8 mouse cellular contexts compared by ENCODE assay signal in genomic region chr9:123450174-123450573, GRCm38 (mm10). TPM values are rescaled to one million over a fixed set of nuclear protein-coding genes. Genes with fewer than 3 reads are reported as not detected.
A peak's percentile ranks its signal among the peaks of the same experiment; 100 is the strongest.
DNase-seq lines count a peak whose midpoint lies in the region; ATAC-seq and TF ChIP-seq lines count a peak whose summit lies in the region.

No protein-coding gene starts in this region.

- no peak for ATAC-seq in forebrain, embryonic 11.5 days (replicated peaks; ENCODE audit: low FRiP score)
- ATAC-seq in forebrain, embryonic 12.5 days (ENCODE audit: low FRiP score) = no peak

- H3K36me3 ChIP-seq in forebrain, embryonic 11.5 days (ENCODE audit: control insufficient read depth, insufficient read depth, low read length) = no peaks in the 10 kb centered on the region
- peaks cover 17% of the 10 kb centered on the region; the same call in 1 of the 2 replicates for H3K36me3 ChIP-seq in forebrain, embryonic 12.5 days (replicated peaks)

- WGBS in forebrain, embryonic 11.5 days = 57% methylated on average over 2 of the region's 2 CpGs
- 48% methylated on average over 2 of the region's 2 CpGs for WGBS in forebrain, embryonic 12.5 days

- H3K4me1 ChIP-seq in forebrain, embryonic 11.5 days (replicated peaks; ENCODE audit: control insufficient read depth, insufficient read depth, low read length) = no peaks in the 10 kb centered on the region
- no peaks in the 10 kb centered on the region for H3K4me1 ChIP-seq in forebrain, embryonic 12.5 days
- H3K4me1 ChIP-seq in cortical plate, adult 2 months (ENCODE audit: control insufficient read depth, insufficient read depth, low read length) = no peaks in the 10 kb centered on the region; the same call in 1 of the 2 replicates

- H3K9ac ChIP-seq in forebrain, embryonic 11.5 days (ENCODE audit: low read length) = no peak overlapping the region
- H3K9ac ChIP-seq in forebrain, embryonic 12.5 days = no peak overlapping the region

- DNase-seq in forebrain, embryonic 11.5 days (ENCODE audit: low spot score) = peak; percentile 64
- DNase-seq in testis, postnatal 10 days (ENCODE audit: low spot score) = peak; percentile 75
- DNase-seq in testis, postnatal 14 days (ENCODE audit: low spot score) = no peak
- peak; percentile 77 for DNase-seq in kidney, postnatal 10 days
- DNase-seq in lung, postnatal 10 days = peak; percentile 77
- DNase-seq in right cerebral cortex, postnatal 4 days = peak; percentile 72

- TF ChIP-seq POLR2A in cortical plate, adult 2 months (IDR thresholded peaks at IDR 0.05; ENCODE audit: extremely low read depth, insufficient read depth, low read length) = no peak

- H3K27ac ChIP-seq in forebrain, embryonic 11.5 days (ENCODE audit: low read depth, low read length) = no peak overlapping the region
- no peak overlapping the region for H3K27ac ChIP-seq in forebrain, embryonic 12.5 days
- H3K27ac ChIP-seq in cortical plate, adult 2 months (ENCODE audit: insufficient read depth, low read length) = no peak overlapping the region

- H3K9me3 ChIP-seq in forebrain, embryonic 11.5 days (ENCODE audit: control insufficient read depth, low read length) = no peaks in the 10 kb centered on the region
- no peaks in the 10 kb centered on the region for H3K9me3 ChIP-seq in forebrain, embryonic 12.5 days

- H3K4me3 ChIP-seq in forebrain, embryonic 11.5 days (ENCODE audit: low read depth, low read length) = no peak overlapping the region
- no peak overlapping the region for H3K4me3 ChIP-seq in forebrain, embryonic 12.5 days (replicated peaks)
- no peak overlapping the region for H3K4me3 ChIP-seq in cortical plate, adult 2 months (ENCODE audit: insufficient read depth, low read length)

- no peaks in the 10 kb centered on the region for H3K27me3 ChIP-seq in forebrain, embryonic 11.5 days (ENCODE audit: control insufficient read depth, insufficient read depth, low read length)
- H3K27me3 ChIP-seq in forebrain, embryonic 12.5 days = no peaks in the 10 kb centered on the region

- no peak overlapping the region for H3K4me2 ChIP-seq in forebrain, embryonic 11.5 days (ENCODE audit: low read depth, low read length, severe bottlenecking)
- no peak overlapping the region for H3K4me2 ChIP-seq in forebrain, embryonic 12.5 days

- peak; percentile 80 for TF ChIP-seq CTCF in cortical plate, adult 2 months (IDR thresholded peaks at IDR 0.05; ENCODE audit: extremely low read depth, insufficient read depth, low read length)

RNA-seq across cellular contexts. Expression of gene Limd1, which starts 28.3 kb away (rescaled TPM):
- polyA plus RNA-seq in forebrain, embryonic 11.5 days (2014; fragmentation: Nextera tagmentation; extraction: Ambion mirVana) = 52.3 and 56.6 TPM in 2 replicates
- 44.8 and 46.2 TPM in 2 replicates for polyA plus RNA-seq in forebrain, embryonic 12.5 days (2016; fragmentation: Nextera tagmentation; extraction: Ambion mirVana)
- 8.0 and 9.0 TPM in 2 replicates for polyA plus RNA-seq in cortical plate, adult 2 months (2012; rRNA removed)
